Mouse (Mus musculus): ENCODE results near the gene Slc9a9. TPM values are rescaled to one million over a fixed set of nuclear protein-coding genes. Genes with fewer than 3 reads are reported as not detected.

The Slc9a9 gene
- polyA plus RNA-seq, 1 experiment from 2014 or later: 4.4 TPM

- 95% methylated on average over 4 of the region's 4 CpGs for WGBS
- no peaks in the 10 kb centered on the region for H3K9me3 ChIP-seq (ENCODE audit: control insufficient read depth, low read length)
These were observed 171.3 kb downstream of the Slc9a9 start for GRCm38 (mm10) chr9:94840972-94841371.

GRCm38 (mm10) chr9:94844176-94844575, 174.5 kb downstream of the Slc9a9 start:
- Histone ChIP-seq H3K36me3 (ENCODE audit: control insufficient read depth, insufficient read depth, low read length) (no peaks in the 10 kb centered on the region), H3K4me3 (ENCODE audit: low read length) (no peak overlapping the region), H3K4me2 (replicated peaks; ENCODE audit: low read depth, low read length) (no peak overlapping the region), H3K9ac (ENCODE audit: low read depth, low read length) (no peak overlapping the region), H3K4me1 (ENCODE audit: control insufficient read depth, insufficient read depth, low read length) (0 out of 2 replicates have a peak, but pooled peaks cover 2% of the 10 kb centered on the region), H3K27me3 (ENCODE audit: control insufficient read depth, insufficient read depth, low read length) (no peaks in the 10 kb centered on the region), H3K9me3 (ENCODE audit: control insufficient read depth, low read length) (no peaks in the 10 kb centered on the region; the same call in 1 of the 2 replicates), H3K27ac (ENCODE audit: low read depth, low read length) (no peak overlapping the region)
- WGBS: 74% methylated on average over 3 of the region's 3 CpGs
- ATAC-seq (ENCODE audit: low FRiP score, low TSS enrichment): no peak

More at GRCm38 (mm10) chr9:94840972-94841371, 171.3 kb downstream of the Slc9a9 start:
- no peaks in the 10 kb centered on the region for H3K36me3 ChIP-seq (ENCODE audit: control insufficient read depth, insufficient read depth, low read length)
- no peak for ATAC-seq (ENCODE audit: low FRiP score, low TSS enrichment)
- H3K4me2 ChIP-seq (replicated peaks; ENCODE audit: low read depth, low read length): no peak overlapping the region
- no peak overlapping the region for H3K4me3 ChIP-seq (ENCODE audit: low read length)
- no peak overlapping the region for H3K27ac ChIP-seq (ENCODE audit: low read depth, low read length)
- H3K9ac ChIP-seq (ENCODE audit: low read depth, low read length): no peak overlapping the region
- no peaks in the 10 kb centered on the region for H3K27me3 ChIP-seq (ENCODE audit: control insufficient read depth, insufficient read depth, low read length)
- 0 out of 2 replicates have a peak, but pooled peaks cover 2% of the 10 kb centered on the region for H3K4me1 ChIP-seq (ENCODE audit: control insufficient read depth, insufficient read depth, low read length)

- H3K27ac ChIP-seq (ENCODE audit: low read depth, low read length): no peak overlapping the region
- H3K4me3 ChIP-seq (ENCODE audit: low read length): no peak overlapping the region
- 83% methylated on average over 6 of the region's 6 CpGs for WGBS
- H3K36me3 ChIP-seq (ENCODE audit: control insufficient read depth, insufficient read depth, low read length): no peaks in the 10 kb centered on the region
- no peak overlapping the region for H3K4me2 ChIP-seq (replicated peaks; ENCODE audit: low read depth, low read length)
- no peaks in the 10 kb centered on the region for H3K27me3 ChIP-seq (ENCODE audit: control insufficient read depth, insufficient read depth, low read length)
- no peak overlapping the region for H3K9ac ChIP-seq (ENCODE audit: low read depth, low read length)
- no peaks in the 10 kb centered on the region; the same call in 1 of the 2 replicates for H3K9me3 ChIP-seq (ENCODE audit: control insufficient read depth, low read length)
- H3K4me1 ChIP-seq (ENCODE audit: control insufficient read depth, insufficient read depth, low read length): 0 out of 2 replicates have a peak, but pooled peaks cover 2% of the 10 kb centered on the region
- ATAC-seq (ENCODE audit: low FRiP score, low TSS enrichment): no peak
These were observed 177.9 kb downstream of the Slc9a9 start for GRCm38 (mm10) chr9:94847624-94848023.

- Histone ChIP-seq H3K4me3 (ENCODE audit: low read length) (no peak overlapping the region), H3K4me1 (ENCODE audit: control insufficient read depth, insufficient read depth, low read length) (no peaks in the 10 kb centered on the region), H3K9ac (ENCODE audit: low read depth, low read length) (no peak overlapping the region), H3K9me3 (ENCODE audit: control insufficient read depth, low read length) (no peaks in the 10 kb centered on the region; the same call in 1 of the 2 replicates), H3K4me2 (replicated peaks; ENCODE audit: low read depth, low read length) (no peak overlapping the region), H3K27ac (ENCODE audit: low read depth, low read length) (no peak overlapping the region), H3K36me3 (ENCODE audit: control insufficient read depth, insufficient read depth, low read length) (no peaks in the 10 kb centered on the region), H3K27me3 (ENCODE audit: control insufficient read depth, insufficient read depth, low read length) (no peaks in the 10 kb centered on the region)
- ATAC-seq (ENCODE audit: low FRiP score, low TSS enrichment): no peak
- 60% methylated on average over 3 of the region's 3 CpGs for WGBS
These were observed 181.8 kb downstream of the Slc9a9 start for GRCm38 (mm10) chr9:94851550-94851949.

- ATAC-seq (ENCODE audit: low FRiP score, low TSS enrichment): no peak
- no peak overlapping the region for H3K27ac ChIP-seq (ENCODE audit: low read depth, low read length)
- no peaks in the 10 kb centered on the region for H3K27me3 ChIP-seq (ENCODE audit: control insufficient read depth, insufficient read depth, low read length)
- H3K4me2 ChIP-seq (replicated peaks; ENCODE audit: low read depth, low read length): no peak overlapping the region
- H3K4me1 ChIP-seq (ENCODE audit: control insufficient read depth, insufficient read depth, low read length): no peaks in the 10 kb centered on the region
- WGBS: 56% methylated on average over 3 of the region's 3 CpGs
- H3K36me3 ChIP-seq (ENCODE audit: control insufficient read depth, insufficient read depth, low read length): no peaks in the 10 kb centered on the region
- no peaks in the 10 kb centered on the region for H3K9me3 ChIP-seq (ENCODE audit: control insufficient read depth, low read length)
- no peak overlapping the region for H3K4me3 ChIP-seq (ENCODE audit: low read length)
- no peak overlapping the region for H3K9ac ChIP-seq (ENCODE audit: low read depth, low read length)
These were observed 186.4 kb downstream of the Slc9a9 start for GRCm38 (mm10) chr9:94856093-94856492.

GRCm38 (mm10) chr9:94868557-94868956, 198.8 kb downstream of the Slc9a9 start:
- H3K9me3 ChIP-seq (ENCODE audit: control insufficient read depth, low read length): no peaks in the 10 kb centered on the region
- 93% methylated on average over 1 of the region's 1 CpGs for WGBS

GRCm38 (mm10) chr9:94869023-94869799, 199.5 kb downstream of the Slc9a9 start:
- H3K36me3 ChIP-seq (ENCODE audit: control insufficient read depth, insufficient read depth, low read length): no peaks in the 10 kb centered on the region

More at GRCm38 (mm10) chr9:94868557-94868956, 198.8 kb downstream of the Slc9a9 start:
- H3K9ac ChIP-seq (ENCODE audit: low read depth, low read length): no peak overlapping the region
- no peak for ATAC-seq (ENCODE audit: low FRiP score, low TSS enrichment)
- no peak overlapping the region for H3K4me2 ChIP-seq (replicated peaks; ENCODE audit: low read depth, low read length)
- H3K27me3 ChIP-seq (ENCODE audit: control insufficient read depth, insufficient read depth, low read length): no peaks in the 10 kb centered on the region
- H3K36me3 ChIP-seq (ENCODE audit: control insufficient read depth, insufficient read depth, low read length): no peaks in the 10 kb centered on the region
- no peak overlapping the region for H3K27ac ChIP-seq (ENCODE audit: low read depth, low read length)
- H3K4me3 ChIP-seq (ENCODE audit: low read length): no peak overlapping the region
- no peaks in the 10 kb centered on the region for H3K4me1 ChIP-seq (ENCODE audit: control insufficient read depth, insufficient read depth, low read length)

GRCm38 (mm10) chr9:94882517-94882916, 212.8 kb downstream of the Slc9a9 start:
- ATAC-seq (ENCODE audit: low FRiP score, low TSS enrichment): no peak
- no peak overlapping the region for H3K9ac ChIP-seq (ENCODE audit: low read depth, low read length)
- 94% methylated on average over 3 of the region's 3 CpGs for WGBS

More at GRCm38 (mm10) chr9:94869023-94869799, 199.5 kb downstream of the Slc9a9 start:
- H3K4me3 ChIP-seq (ENCODE audit: low read length): no peak overlapping the region
- H3K4me1 ChIP-seq (ENCODE audit: control insufficient read depth, insufficient read depth, low read length): no peaks in the 10 kb centered on the region
- H3K9ac ChIP-seq (ENCODE audit: low read depth, low read length): no peak overlapping the region
- H3K27ac ChIP-seq (ENCODE audit: low read depth, low read length): no peak overlapping the region
- H3K9me3 ChIP-seq (ENCODE audit: control insufficient read depth, low read length): no peaks in the 10 kb centered on the region
- no peak for ATAC-seq (ENCODE audit: low FRiP score, low TSS enrichment)
- H3K27me3 ChIP-seq (ENCODE audit: control insufficient read depth, insufficient read depth, low read length): no peaks in the 10 kb centered on the region
- no peak overlapping the region for H3K4me2 ChIP-seq (replicated peaks; ENCODE audit: low read depth, low read length)
- WGBS: 78% methylated on average over 4 of the region's 4 CpGs

GRCm38 (mm10) chr9:94883435-94883834, 213.7 kb downstream of the Slc9a9 start:
- Histone ChIP-seq H3K27ac (ENCODE audit: low read depth, low read length) (no peak overlapping the region), H3K4me1 (ENCODE audit: control insufficient read depth, insufficient read depth, low read length) (no peaks in the 10 kb centered on the region), H3K27me3 (ENCODE audit: control insufficient read depth, insufficient read depth, low read length) (no peaks in the 10 kb centered on the region), H3K9ac (ENCODE audit: low read depth, low read length) (no peak overlapping the region), H3K4me3 (ENCODE audit: low read length) (no peak overlapping the region), H3K36me3 (ENCODE audit: control insufficient read depth, insufficient read depth, low read length) (no peaks in the 10 kb centered on the region), H3K9me3 (ENCODE audit: control insufficient read depth, low read length) (no peaks in the 10 kb centered on the region), H3K4me2 (replicated peaks; ENCODE audit: low read depth, low read length) (no peak overlapping the region)
- WGBS: 56% methylated on average over 5 of the region's 5 CpGs
- ATAC-seq (ENCODE audit: low FRiP score, low TSS enrichment): peak; percentile 57; the same call in 1 of the 2 replicates

More at GRCm38 (mm10) chr9:94882517-94882916, 212.8 kb downstream of the Slc9a9 start:
- no peaks in the 10 kb centered on the region for H3K4me1 ChIP-seq (ENCODE audit: control insufficient read depth, insufficient read depth, low read length)
- no peaks in the 10 kb centered on the region for H3K27me3 ChIP-seq (ENCODE audit: control insufficient read depth, insufficient read depth, low read length)
- H3K4me2 ChIP-seq (replicated peaks; ENCODE audit: low read depth, low read length): no peak overlapping the region
- no peaks in the 10 kb centered on the region for H3K9me3 ChIP-seq (ENCODE audit: control insufficient read depth, low read length)
- H3K27ac ChIP-seq (ENCODE audit: low read depth, low read length): no peak overlapping the region
- no peak overlapping the region for H3K4me3 ChIP-seq (ENCODE audit: low read length)
- no peaks in the 10 kb centered on the region for H3K36me3 ChIP-seq (ENCODE audit: control insufficient read depth, insufficient read depth, low read length)

All from kidney, embryonic 14.5 days (tissue).